Mouse (Mus musculus) C2C12 (cell line): ENCODE measurements at regions not wholly inside any gene's neighbourhood (a gene's known extent, or its start where the extent isn't known, plus 50 kb on each side); places are given as distances from the start of the nearest gene placed in this dataset.

Experiments
- CEBPB ChIP-seq: IDR thresholded peaks from one replicate; pipeline ENCODE4 v1.6.1; 2011; ENCODE audit warnings: low read depth, mild to moderate bottlenecking, control low read depth, moderate library complexity
- CTCF ChIP-seq: IDR thresholded peaks from one replicate; pipeline ENCODE4 v1.5.1; 2011; ENCODE audit not compliant: control insufficient read depth, insufficient read depth, insufficient read length
- FOSL1 ChIP-seq: IDR thresholded peaks from one replicate; pipeline ENCODE4 v1.8.0; 2011; ENCODE audit warnings: mild to moderate bottlenecking, low read length; ENCODE audit not compliant: poor library complexity, insufficient read depth, severe bottlenecking
- MAX ChIP-seq: IDR thresholded peaks from one replicate; pipeline ENCODE4 v1.6.1; 2011; ENCODE audit warnings: mild to moderate bottlenecking, control low read depth
- MYOD1 ChIP-seq: IDR thresholded peaks from one replicate; pipeline ENCODE4 v1.6.1; 2011; ENCODE audit warnings: low read depth; ENCODE audit not compliant: control insufficient read depth, insufficient read length
- MYOG ChIP-seq: IDR thresholded peaks from one replicate; pipeline ENCODE4 v1.6.1; 2011; ENCODE audit not compliant: control insufficient read depth, insufficient read length; ENCODE audit errors: extremely low read depth
- USF1 ChIP-seq: IDR thresholded peaks from one replicate; pipeline ENCODE4 v1.6.1; 2011; ENCODE audit warnings: low read depth, mild to moderate bottlenecking, control low read depth, moderate library complexity

DNA sequence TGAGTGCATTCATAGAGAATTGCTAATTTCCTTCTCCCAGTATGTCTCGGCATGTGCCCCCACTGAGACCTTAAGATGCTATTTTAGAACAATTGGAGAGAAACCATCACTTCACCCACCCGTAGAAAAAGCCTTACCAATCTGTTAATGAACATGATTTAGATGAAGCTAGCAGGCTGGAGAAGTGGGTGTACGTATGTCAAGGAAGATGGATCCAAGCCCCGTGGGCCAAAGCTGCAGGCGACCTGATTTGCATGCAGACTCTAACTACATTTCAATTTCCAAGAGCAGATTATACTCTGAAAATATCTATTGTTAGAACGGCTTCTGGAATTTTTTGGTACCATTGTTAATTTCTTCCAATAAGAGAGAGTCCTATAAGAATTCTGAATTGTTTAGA, 180.4 kb upstream of the Slco3a1 start:
- TF ChIP-seq USF1 (no peak), CTCF (no peak), MAX (no peak), CEBPB (no peak), MYOG (no peak), MYOD1 (no peak), FOSL1 (no peak)
